Mouse (Mus musculus) lung, adult 2 months (tissue): Measurements from ENCODE around the gene Rps6kc1.

Source experiments
- CTCF ChIP-seq: fragments of 200-500 bp; IDR thresholded peaks from 2 replicates; pipeline ENCODE4 v1.5.1; 2011; ENCODE audit warnings: mild to moderate bottlenecking, low read length, control low read depth; ENCODE audit not compliant: insufficient read depth
- POLR2A ChIP-seq: fragments of 200-500 bp; IDR thresholded peaks from 2 replicates; pipeline ENCODE4 v1.6.1; 2011; ENCODE audit warnings: low read depth, mild to moderate bottlenecking, control low read depth, low read length, borderline replicate concordance; ENCODE audit errors: extremely low read depth

GRCm38 (mm10) chr1:190724591-190725380 is 186.8 kb downstream of the Rps6kc1 start:
- no peak for TF ChIP-seq POLR2A
- no peak for TF ChIP-seq CTCF
